Mouse (Mus musculus): ENCODE results near the gene Calhm2. TPM values are rescaled to one million over a fixed set of nuclear protein-coding genes. Genes with fewer than 3 reads are reported as not detected.
"Not testable (repeated sequence)": the region's sequence is repeated elsewhere in the genome, so short reads cannot be mapped to it uniquely, and the experiment has no call there.

Calhm2 gene
- total RNA-seq, 2 experiments from 2014 or later: 3.4 to 3.9 TPM

GRCm38 (mm10) chr19:47153767-47154166 is 15.7 kb upstream of the Calhm2 start:
- intact Hi-C loops (cut with DNase I): no loop called here
- DNase-seq (ENCODE audit: low spot score): no peak

GRCm38 (mm10) chr19:47152062-47152369 is 13.9 kb upstream of the Calhm2 start:
- DNase-seq (ENCODE audit: low spot score): no peak
- intact Hi-C loops (cut with DNase I): no loop called here

- intact Hi-C loops (cut with DNase I): no loop called here
- DNase-seq (ENCODE audit: low spot score): no peak
Measured at GRCm38 (mm10) chr19:47151332-47152061, 13.4 kb upstream of the Calhm2 start.

GRCm38 (mm10) chr19:47149854-47150253 is 11.8 kb upstream of the Calhm2 start:
- intact Hi-C loops (cut with DNase I): no loop called here
- DNase-seq (ENCODE audit: low spot score): no peak

- DNase-seq (ENCODE audit: low spot score): no peak
- intact Hi-C loops (cut with DNase I): no loop called here
Measured at GRCm38 (mm10) chr19:47148267-47148847, 10.3 kb upstream of the Calhm2 start.

GRCm38 (mm10) chr19:47144154-47144553 is 6.1 kb upstream of the Calhm2 start, which contains the start of gene Calhm1:
Gene Calhm1, minus strand, starts transcription at chr19:47144254.
- intact Hi-C loops (cut with DNase I): no loop called here
- DNase-seq (ENCODE audit: low spot score): no peak

GRCm38 (mm10) chr19:47142438-47142837 is 4.3 kb upstream of the Calhm2 start:
- intact Hi-C loops (cut with DNase I): no loop called here
- no peak for DNase-seq (ENCODE audit: low spot score)

- DNase-seq (ENCODE audit: low spot score); intact Hi-C loops (cut with DNase I): not testable (repeated sequence)
Measured at GRCm38 (mm10) chr19:47139611-47140010, 1.5 kb upstream of the Calhm2 start.

GRCm38 (mm10) chr19:47137051-47137581 is 978 bp downstream of the Calhm2 start:
- DNase-seq (ENCODE audit: low spot score): peak; percentile 61
- intact Hi-C loops (cut with DNase I): no loop called here

GRCm38 (mm10) chr19:47136170-47136569 is 1.9 kb downstream of the Calhm2 start:
- DNase-seq (ENCODE audit: low spot score): no peak

GRCm38 (mm10) chr19:47135568-47135967 is 2.5 kb downstream of the Calhm2 start:
- DNase-seq (ENCODE audit: low spot score): no peak
- intact Hi-C loops (cut with DNase I): no loop called here

More at GRCm38 (mm10) chr19:47136170-47136569, 1.9 kb downstream of the Calhm2 start:
- intact Hi-C loops (cut with DNase I): no loop called here

- no peak for DNase-seq (ENCODE audit: low spot score)
- intact Hi-C loops (cut with DNase I): no loop called here
Measured at GRCm38 (mm10) chr19:47133161-47133560, 4.9 kb downstream of the Calhm2 start.

GRCm38 (mm10) chr19:47130551-47131125 is 7.5 kb downstream of the Calhm2 start:
- intact Hi-C loops (cut with DNase I): no loop called here
- DNase-seq (ENCODE audit: low spot score): no peak

GRCm38 (mm10) chr19:47128835-47129234 is 9.3 kb downstream of the Calhm2 start:
- intact Hi-C loops (cut with DNase I): no loop called here

GRCm38 (mm10) chr19:47128164-47128563 is 9.9 kb downstream of the Calhm2 start:
- intact Hi-C loops (cut with DNase I): no loop called here
- DNase-seq (ENCODE audit: low spot score): no peak

More at GRCm38 (mm10) chr19:47128835-47129234, 9.3 kb downstream of the Calhm2 start:
- DNase-seq (ENCODE audit: low spot score): no peak

- DNase-seq (ENCODE audit: low spot score): no peak
Measured at GRCm38 (mm10) chr19:47122802-47123201, 15.3 kb downstream of the Calhm2 start.

GRCm38 (mm10) chr19:47121054-47121453 is 17.0 kb downstream of the Calhm2 start:
- intact Hi-C loops (cut with DNase I): loop anchor here (1.0 kb wide), 1 partner anchor 47 kb away; no protein-coding TSS in a partner anchor
- no peak for DNase-seq (ENCODE audit: low spot score)

More at GRCm38 (mm10) chr19:47122802-47123201, 15.3 kb downstream of the Calhm2 start:
- intact Hi-C loops (cut with DNase I): no loop called here

GRCm38 (mm10) chr19:47118634-47119033 is 19.5 kb downstream of the Calhm2 start:
- no peak for DNase-seq (ENCODE audit: low spot score)
- intact Hi-C loops (cut with DNase I): no loop called here

- intact Hi-C loops (cut with DNase I): no loop called here
- DNase-seq (ENCODE audit: low spot score): no peak
Measured at GRCm38 (mm10) chr19:47104641-47105271, 33.3 kb downstream of the Calhm2 start.

GRCm38 (mm10) chr19:47101080-47101479 is 37.0 kb downstream of the Calhm2 start:
- intact Hi-C loops (cut with DNase I): no loop called here
- DNase-seq (ENCODE audit: low spot score): no peak
